Mouse (Mus musculus) myocyte (in vitro differentiated cells): ENCODE results near the gene Ppp2r2d.
A peak's percentile ranks its signal among the peaks of the same experiment; 100 is the strongest.

Experiments used
- CEBPB ChIP-seq: IDR thresholded peaks from 2 replicates; pipeline ENCODE4 v1.6.1; 2011; ENCODE audit warnings: mild to moderate bottlenecking, moderate library complexity; ENCODE audit not compliant: poor library complexity, insufficient read depth, severe bottlenecking
- E2F4 ChIP-seq: IDR thresholded peaks from one replicate; pipeline ENCODE4 v1.6.1; 2011; ENCODE audit warnings: mild to moderate bottlenecking, control low read depth, moderate library complexity; ENCODE audit not compliant: insufficient read depth
- MAX ChIP-seq: IDR thresholded peaks from one replicate; pipeline ENCODE4 v1.6.1; 2011; ENCODE audit warnings: low read depth, mild to moderate bottlenecking, control low read depth
- MYOD1 ChIP-seq, 3 experiments: IDR thresholded peaks; one replicate each; pipeline ENCODE4 v1.6.1; 2011; ENCODE audit warnings: control low read depth in 2 of 3, low read depth in 2 of 3, mild to moderate bottlenecking in 2 of 3, moderate library complexity in 1 of 3; ENCODE audit not compliant: insufficient read length in 2 of 3, control insufficient read depth in 1 of 3
- MYOG ChIP-seq, 3 experiments: IDR thresholded peaks; one replicate each; pipeline ENCODE4 v1.6.1; 2011; ENCODE audit warnings: control low read depth in 2 of 3, low read depth in 2 of 3, mild to moderate bottlenecking in 2 of 3; ENCODE audit not compliant: insufficient read length in 2 of 3, control insufficient read depth in 1 of 3, insufficient read depth in 1 of 3
- POLR2A ChIP-seq: IDR thresholded peaks from one replicate; pipeline ENCODE4 v1.6.1; 2011; ENCODE audit warnings: low read depth, mild to moderate bottlenecking, control low read depth, moderate library complexity; ENCODE audit not compliant: insufficient read length
- POLR2AphosphoS2 ChIP-seq: IDR thresholded peaks from one replicate; pipeline ENCODE4 v1.6.1; 2011; ENCODE audit warnings: low read depth, control low read depth; ENCODE audit not compliant: insufficient read length
- REST ChIP-seq: IDR thresholded peaks from one replicate; pipeline ENCODE4 v1.6.1; 2011; ENCODE audit warnings: mild to moderate bottlenecking, control low read depth, moderate library complexity; ENCODE audit not compliant: insufficient read depth, insufficient read length
- SRF ChIP-seq: IDR thresholded peaks from one replicate; pipeline ENCODE4 v1.6.1; 2011; ENCODE audit warnings: low read depth; ENCODE audit not compliant: control insufficient read depth, insufficient read length
- TCF12 ChIP-seq: IDR thresholded peaks from one replicate; pipeline ENCODE4 v1.6.1; 2011; ENCODE audit warnings: mild to moderate bottlenecking, control low read depth; ENCODE audit not compliant: poor library complexity, insufficient read depth, severe bottlenecking
- USF1 ChIP-seq: IDR thresholded peaks from one replicate; pipeline ENCODE4 v1.6.1; 2011; ENCODE audit warnings: low read depth, mild to moderate bottlenecking, control low read depth, moderate library complexity

GRCm38 (mm10) chr7:138827812-138828211, 18.1 kb upstream of the Ppp2r2d start:
- TF ChIP-seq POLR2A (no peak), SRF (no peak), CEBPB (peak; percentile 91), MYOD1 (IDR thresholded peaks at IDR 0.05; ENCODE audit: control insufficient read depth in 1 of 3, insufficient read length in 2 of 3, low read depth in 2 of 3) (no peak), USF1 (no peak), E2F4 (no peak), TCF12 (no peak), MAX (no peak), REST (no peak), POLR2AphosphoS2 (no peak), MYOG (IDR thresholded peaks at IDR 0.05; ENCODE audit: control insufficient read depth in 1 of 3, insufficient read depth in 1 of 3, insufficient read length in 2 of 3, low read depth in 2 of 3) (no peak)
